Mouse (Mus musculus): ENCODE measurements around the gene Adamtsl1. TPM values are rescaled to one million over a fixed set of nuclear protein-coding genes. Genes with fewer than 3 reads are reported as not detected.

Adamtsl1 gene
- total RNA-seq, 2 experiments from 2014 or later = 3.8 to 4.9 TPM

DNA sequence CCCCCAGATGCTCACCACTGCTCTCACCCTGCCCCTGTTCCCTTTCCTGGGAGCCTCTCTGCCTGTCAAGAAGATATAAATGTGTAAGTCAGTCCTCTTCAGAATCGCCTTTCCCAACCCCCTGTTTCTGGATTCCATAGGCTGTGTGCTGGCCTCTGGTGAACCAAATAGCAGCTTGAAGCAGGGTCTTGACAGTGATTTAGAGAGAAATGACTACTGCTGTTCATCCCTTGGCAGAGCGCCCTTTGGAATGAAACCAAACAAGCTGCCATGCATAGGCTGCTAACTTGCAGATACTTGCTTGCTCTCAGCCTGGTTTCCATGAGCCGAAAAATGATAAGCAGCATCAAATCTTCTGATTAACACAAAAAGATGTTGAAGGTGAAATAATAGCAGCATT is 610.4 kb downstream of the Adamtsl1 start:
- peak in 1 of 2 experiments; percentile 18 for DNase-seq

DNA sequence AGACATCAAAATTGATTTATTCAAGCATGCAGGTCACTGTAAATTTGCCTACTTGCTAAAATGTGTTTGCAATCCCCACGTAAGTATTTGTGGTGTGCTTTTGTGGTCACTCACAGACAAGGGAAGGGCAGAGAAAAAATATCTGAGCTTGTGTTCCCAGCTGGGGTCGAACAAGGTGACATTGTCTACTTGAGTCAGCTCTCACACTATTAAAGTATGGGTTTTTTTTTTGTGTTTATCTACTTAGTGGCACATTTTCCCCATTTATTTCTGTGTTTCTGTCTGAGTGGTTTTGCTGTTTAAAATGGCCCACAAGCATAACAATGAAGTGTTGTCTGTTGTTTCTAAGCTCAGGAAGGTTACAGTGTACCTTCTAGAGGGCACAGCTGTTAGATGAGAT is 612.7 kb downstream of the Adamtsl1 start:
- DNase-seq = no peak
- intact Hi-C loops (cut with DNase I) = no loop called here

More for the DNA sequence above, 610.4 kb downstream of the Adamtsl1 start:
- intact Hi-C loops (cut with DNase I) = no loop called here

DNA sequence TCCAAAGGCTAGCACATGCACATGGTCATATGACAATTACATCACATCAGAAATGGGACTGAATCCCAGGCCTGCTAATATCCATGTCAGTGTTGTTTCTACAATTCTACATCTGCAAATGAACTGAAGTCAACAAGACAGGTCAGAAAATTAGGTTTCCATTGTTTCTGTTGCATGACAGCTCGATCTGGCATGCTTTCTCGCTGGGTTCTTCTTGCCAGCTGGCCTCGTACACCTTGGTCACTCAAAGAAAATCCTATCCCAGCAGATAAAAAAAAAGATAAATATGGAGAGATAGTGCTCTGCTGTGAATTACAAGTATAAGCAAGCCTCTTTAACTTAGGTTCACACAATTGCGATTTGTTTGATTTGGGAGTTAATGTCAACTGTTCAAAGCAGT is 644.6 kb downstream of the Adamtsl1 start:
- DNase-seq = no peak
- intact Hi-C loops (cut with DNase I) = no loop called here

DNA sequence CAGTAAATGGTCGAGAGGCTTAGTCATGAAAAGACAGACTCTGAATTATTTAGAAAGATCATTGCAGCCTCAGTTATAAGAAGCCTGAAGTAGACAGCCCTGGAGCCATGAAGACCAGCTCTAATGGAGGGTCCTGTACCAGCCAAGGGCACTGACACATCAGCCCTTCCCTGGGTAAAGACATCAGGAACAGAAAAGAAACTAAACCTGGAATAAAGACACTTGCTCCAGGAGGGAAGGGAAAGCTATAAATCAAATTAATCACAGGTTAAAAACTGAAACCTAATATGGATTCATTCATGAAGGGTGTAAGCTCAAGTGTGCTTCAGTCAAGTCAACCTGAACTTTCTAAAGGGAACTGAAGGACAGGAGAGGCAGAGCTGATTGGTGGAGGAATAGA is 645.4 kb downstream of the Adamtsl1 start:
- intact Hi-C loops (cut with DNase I) = no loop called here
- no peak for DNase-seq

GRCm38 (mm10) chr4:86170763-86171162 is 656.8 kb downstream of the Adamtsl1 start:
- intact Hi-C loops (cut with DNase I) = no loop called here
- no peak for DNase-seq

- DNase-seq = no peak
- intact Hi-C loops (cut with DNase I) = no loop called here
These were observed 657.5 kb downstream of the Adamtsl1 start for GRCm38 (mm10) chr4:86171461-86171860.

GRCm38 (mm10) chr4:86177471-86177870 is 663.5 kb downstream of the Adamtsl1 start:
- intact Hi-C loops (cut with DNase I) = no loop called here
- DNase-seq = no peak

DNA sequence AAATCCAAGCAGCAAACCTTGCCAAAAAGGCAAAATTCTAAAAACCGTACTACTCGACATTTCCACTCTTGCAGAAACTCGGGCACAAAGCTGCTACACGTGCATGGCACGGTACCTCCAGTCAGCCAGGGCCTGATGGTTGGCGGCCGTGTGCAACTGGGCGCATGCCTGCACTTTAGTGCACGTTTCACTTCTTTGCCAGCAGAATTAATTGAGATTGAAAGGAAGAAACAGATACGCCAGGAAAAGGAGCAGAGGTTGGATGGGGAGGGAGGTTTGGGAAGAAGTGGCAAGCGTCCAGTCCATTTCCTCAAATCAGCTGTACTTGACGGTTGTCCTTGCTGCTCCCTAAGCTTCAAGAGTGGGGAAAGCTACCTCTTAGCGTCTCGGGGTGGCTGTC is 664.1 kb downstream of the Adamtsl1 start:
- DNase-seq = no peak
- intact Hi-C loops (cut with DNase I) = no loop called here

DNA sequence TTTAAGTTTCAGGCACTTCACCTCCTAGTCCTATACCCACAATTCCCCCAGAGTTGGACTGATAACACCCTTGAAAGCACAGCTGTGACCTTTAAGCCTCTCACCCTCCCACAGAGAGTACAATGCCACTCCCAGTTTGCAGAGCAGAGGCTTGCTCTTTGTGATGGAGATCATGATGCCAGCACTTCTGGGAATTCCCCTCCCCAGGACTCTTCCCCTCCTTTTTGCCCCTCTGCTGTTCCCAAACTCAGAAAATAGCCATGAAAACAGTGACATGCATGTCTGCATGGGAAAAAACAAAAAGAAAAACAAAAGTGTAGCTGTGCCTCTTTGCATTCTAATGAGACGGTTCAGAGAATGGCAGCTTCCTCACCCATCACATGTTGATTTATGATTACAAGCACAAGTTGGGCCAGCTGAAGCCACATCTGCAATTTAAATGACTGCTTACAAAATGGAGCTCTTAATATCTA is 669.8 kb downstream of the Adamtsl1 start:
- DNase-seq = no peak
- intact Hi-C loops (cut with DNase I) = no loop called here

DNA sequence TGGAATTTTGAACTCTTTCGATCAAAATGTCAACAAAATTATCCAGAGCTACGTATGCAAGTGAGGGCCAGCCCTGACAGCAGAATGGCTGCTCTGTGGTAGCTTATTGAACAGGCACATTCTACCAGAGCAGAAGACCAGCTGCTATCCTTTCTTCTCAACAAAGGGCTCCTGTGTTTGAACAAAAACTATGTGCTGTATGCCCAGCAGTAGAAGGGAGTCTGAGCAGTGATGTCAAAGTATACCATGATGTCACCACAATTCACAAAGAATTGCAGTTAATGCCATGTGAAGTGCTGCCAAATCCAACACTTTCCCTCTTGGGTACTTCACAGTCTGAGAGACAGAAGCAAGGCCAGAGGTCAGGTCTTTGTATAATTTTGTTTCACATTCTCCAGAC is 675.9 kb downstream of the Adamtsl1 start:
- intact Hi-C loops (cut with DNase I) = no loop called here
- DNase-seq = no peak

DNA sequence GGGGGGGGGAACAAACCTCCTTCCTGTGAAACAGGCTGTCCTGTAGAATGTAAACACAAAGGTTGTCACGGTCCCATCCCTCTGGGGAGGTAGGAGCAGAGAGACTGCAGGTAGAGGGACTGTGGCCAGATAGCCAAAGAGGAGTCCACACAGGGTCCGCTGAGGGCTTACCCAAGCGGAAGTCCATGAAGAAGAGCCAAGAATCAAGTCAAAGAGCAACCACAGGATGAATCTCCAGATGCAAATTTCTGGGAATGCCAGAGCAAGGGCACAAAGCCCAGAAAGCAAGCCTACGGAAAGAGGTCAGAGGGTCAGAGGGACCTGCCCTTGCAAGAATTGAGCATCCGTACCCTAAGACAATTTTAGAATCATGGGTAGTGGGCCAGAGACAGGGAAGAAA is 677.2 kb downstream of the Adamtsl1 start:
- DNase-seq = no peak
- intact Hi-C loops (cut with DNase I) = no loop called here

DNA sequence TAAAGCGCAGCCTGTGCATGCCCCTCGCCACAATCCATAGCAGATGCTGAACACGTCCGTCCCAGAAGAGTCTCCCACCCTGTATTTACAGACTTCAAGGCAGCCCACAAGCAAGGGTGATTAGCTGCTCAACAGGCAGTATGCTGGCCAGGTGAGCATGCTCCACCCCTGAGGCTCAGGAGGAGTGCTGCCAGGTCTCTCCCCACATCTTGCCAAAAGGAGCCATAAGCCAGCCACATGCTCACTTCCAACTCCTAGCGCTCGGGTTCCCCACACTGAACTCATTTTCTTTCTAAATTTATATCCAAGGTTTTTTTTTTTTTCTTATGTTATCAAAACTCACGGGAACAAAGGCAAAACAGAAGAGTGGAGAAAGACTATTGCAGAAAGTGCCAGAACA is 687.8 kb downstream of the Adamtsl1 start:
- no peak for DNase-seq
- intact Hi-C loops (cut with DNase I) = no loop called here

DNA sequence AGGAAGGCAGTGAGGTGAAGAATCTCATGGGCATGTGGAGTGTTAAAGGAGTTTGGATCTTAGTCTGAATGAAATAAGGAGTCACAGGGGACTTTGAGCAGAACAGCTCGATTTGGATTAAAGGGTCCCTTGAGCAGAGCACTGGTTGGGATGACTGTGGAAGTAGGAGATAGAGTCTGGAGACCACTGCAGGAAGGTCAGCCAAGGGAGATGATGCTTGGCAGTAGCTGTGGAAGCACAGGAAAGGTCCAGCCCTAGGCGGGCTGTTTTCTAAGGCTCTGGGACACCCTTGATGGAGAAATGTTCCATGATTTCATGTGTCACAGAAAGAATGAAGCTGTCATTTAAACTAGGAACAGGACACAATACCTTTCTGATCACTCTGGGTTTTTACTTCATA is 689.3 kb downstream of the Adamtsl1 start:
- intact Hi-C loops (cut with DNase I) = no loop called here
- peak; percentile 2 to 4 for DNase-seq

- intact Hi-C loops (cut with DNase I) = no loop called here
These were observed 710.9 kb downstream of the Adamtsl1 start for GRCm38 (mm10) chr4:86224875-86225274.

GRCm38 (mm10) chr4:86227096-86227495 is 713.1 kb downstream of the Adamtsl1 start:
- intact Hi-C loops (cut with DNase I) = no loop called here
- DNase-seq = no peak

More at GRCm38 (mm10) chr4:86224875-86225274, 710.9 kb downstream of the Adamtsl1 start:
- DNase-seq = no peak

GRCm38 (mm10) chr4:86233197-86233596 is 719.2 kb downstream of the Adamtsl1 start:
- DNase-seq = no peak
- intact Hi-C loops (cut with DNase I) = no loop called here

- no peak for DNase-seq
- intact Hi-C loops (cut with DNase I) = no loop called here
These were observed 728.0 kb downstream of the Adamtsl1 start for GRCm38 (mm10) chr4:86241854-86242424.

DNA sequence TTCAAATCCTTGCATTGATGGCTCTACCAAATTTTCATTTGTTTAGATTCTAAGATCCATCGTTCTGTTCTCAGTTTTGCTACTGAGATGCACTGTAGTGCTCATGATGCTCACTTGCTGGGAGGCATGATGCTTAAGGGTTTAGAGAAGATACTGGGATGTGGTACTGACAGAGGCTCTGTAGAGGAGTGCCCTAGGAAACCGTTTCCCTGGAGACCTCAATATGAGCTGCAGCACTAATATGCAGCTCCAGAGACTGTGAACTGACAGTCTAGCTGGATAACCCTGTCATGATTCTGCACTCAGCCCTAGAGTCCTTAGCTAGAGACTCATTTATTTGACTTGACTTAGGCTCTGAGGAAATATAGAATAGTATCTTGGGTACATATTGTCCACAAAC is 756.1 kb downstream of the Adamtsl1 start:
- DNase-seq = no peak
- intact Hi-C loops (cut with DNase I) = no loop called here

DNA sequence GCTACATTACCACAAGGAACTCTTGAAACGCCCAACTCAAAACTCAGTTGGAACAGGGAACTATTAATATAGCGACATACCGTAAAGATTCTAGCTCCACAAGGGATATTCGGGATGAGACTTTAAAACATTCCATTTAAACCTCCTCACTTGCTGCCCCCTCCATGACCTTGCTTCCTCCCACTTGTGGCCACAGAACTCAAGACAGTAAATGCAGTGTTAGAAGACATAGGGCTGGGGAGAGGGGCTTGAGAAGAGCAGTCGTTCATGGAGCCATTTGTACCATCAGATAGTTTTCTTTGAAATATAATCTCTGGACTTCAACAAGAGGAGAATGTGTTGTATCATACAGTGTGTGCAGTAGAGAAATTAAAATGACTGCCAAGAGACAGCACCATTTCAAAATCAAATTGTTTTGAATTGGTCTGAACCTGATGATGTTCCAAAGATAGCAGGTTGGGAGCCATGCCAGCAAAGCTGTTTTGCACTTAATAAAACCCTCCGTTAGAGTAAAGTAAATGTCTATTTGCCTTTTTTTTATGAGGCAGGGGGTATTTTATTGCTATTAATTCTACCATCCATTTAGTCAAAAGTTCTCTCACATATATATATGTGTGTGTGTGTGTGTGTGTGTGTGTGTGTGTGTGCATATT is 759.9 kb downstream of the Adamtsl1 start:
- intact Hi-C loops (cut with DNase I) = no loop called here
- no peak for DNase-seq

GRCm38 (mm10) chr4:86274663-86275062 is 760.7 kb downstream of the Adamtsl1 start:
- DNase-seq = no peak

DNA sequence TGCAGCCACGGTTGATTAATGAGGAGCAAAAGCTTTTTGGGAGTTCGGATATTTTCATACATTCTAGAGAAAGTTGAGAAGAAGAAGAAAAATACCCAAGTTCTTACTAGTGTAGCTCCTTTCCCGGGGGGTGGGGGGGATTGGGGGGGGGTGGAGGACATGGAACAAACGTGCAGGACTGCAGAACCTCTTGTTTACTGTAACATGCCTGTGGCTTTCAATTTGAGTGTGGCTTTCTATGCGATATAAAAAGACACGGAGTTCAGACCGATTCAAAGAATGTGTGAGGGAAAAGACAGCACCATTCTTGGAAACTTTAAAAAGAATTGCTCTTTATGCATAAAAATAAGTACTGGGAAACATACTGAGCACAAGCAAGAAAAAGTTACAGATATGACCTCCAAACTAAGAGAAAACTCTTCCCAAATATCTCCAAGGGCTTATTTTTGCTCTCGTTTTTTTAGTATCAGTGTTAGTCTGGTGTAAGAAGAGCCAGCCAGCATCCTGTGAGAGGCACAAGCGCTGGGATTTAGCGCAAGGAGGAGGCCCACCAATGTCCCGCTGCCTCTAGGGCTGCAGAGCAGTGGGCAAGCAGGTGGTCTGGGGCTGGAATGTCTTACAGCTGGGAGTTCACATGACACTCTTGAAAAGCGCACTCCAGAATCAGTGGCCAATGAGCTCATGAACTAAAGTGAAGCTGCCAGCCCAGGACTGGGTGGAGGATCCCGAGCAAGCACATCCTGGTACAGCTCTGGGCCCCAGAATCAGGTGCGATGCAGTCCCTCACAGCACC is 762.2 kb downstream of the Adamtsl1 start:
- no peak for DNase-seq
- intact Hi-C loops (cut with DNase I) = no loop called here

More at GRCm38 (mm10) chr4:86274663-86275062, 760.7 kb downstream of the Adamtsl1 start:
- intact Hi-C loops (cut with DNase I) = no loop called here

DNA sequence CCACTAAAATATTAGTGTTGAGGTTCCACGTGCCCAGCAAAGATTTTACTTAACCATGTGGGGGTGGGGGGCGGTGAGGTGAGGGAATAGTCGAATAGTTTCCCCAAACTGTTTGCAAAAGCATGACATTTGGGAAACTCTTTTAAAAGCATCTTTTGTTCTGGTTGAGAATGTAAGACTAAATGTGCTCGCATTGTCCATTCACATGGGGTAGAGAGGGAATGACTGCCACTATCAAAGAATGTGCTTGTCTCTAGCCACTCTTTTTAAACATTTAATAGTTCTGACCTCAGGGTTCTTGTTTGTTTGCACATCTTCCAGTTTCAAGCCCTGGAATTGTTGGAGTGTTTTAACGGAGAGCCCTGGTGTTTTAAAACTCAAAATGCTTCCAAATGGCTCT is 764.6 kb downstream of the Adamtsl1 start:
- no peak for DNase-seq
- intact Hi-C loops (cut with DNase I) = no loop called here

Data from heart, postnatal 14 days (tissue).